Mouse (Mus musculus): Measurements from ENCODE around the gene Nt5m. TPM values are rescaled to one million over a fixed set of nuclear protein-coding genes. Genes with fewer than 3 reads are reported as not detected.

Gene Nt5m
- total and polyA plus RNA-seq, 3 experiments: 26.6 to 29.1 TPM; not detected in 1

- DNase-seq (ENCODE audit: low read depth, low spot score): peak; percentile 33
- TF ChIP-seq RAD21 (IDR thresholded peaks at IDR 0.05; ENCODE audit: low read depth, low read length) (no peak), TCF12 (IDR thresholded peaks at IDR 0.05; ENCODE audit: low read depth, low read length) (no peak)
- Histone ChIP-seq H3K9ac (ENCODE audit: control insufficient read depth, low read depth, low read length, poor library complexity, severe bottlenecking) (no peak overlapping the region), H3K27ac (ENCODE audit: control insufficient read depth, low read depth, low read length) (no peak overlapping the region), H3K4me3 (ENCODE audit: control insufficient read depth in 1 of 2, insufficient read depth in 1 of 2, low read depth in 2 of 2, low read length in 2 of 2) (no peak overlapping the region), H3K27me3 (ENCODE audit: control insufficient read depth in 1 of 2, insufficient read depth in 2 of 2, low read length in 2 of 2) (no peaks in the 10 kb centered on the region), H3K36me3 (ENCODE audit: control insufficient read depth in 1 of 2, insufficient read depth in 2 of 2, low read length in 2 of 2) (peaks cover 0 to 2% of the 10 kb centered on the region in 2 experiments; a peak in 1 of 4 replicates), H3K4me1 (ENCODE audit: control insufficient read depth in 1 of 2, insufficient read depth in 2 of 2, low read length in 2 of 2) (peaks cover 0 to 18% of the 10 kb centered on the region in 2 experiments; a peak in 2 of 4 replicates), H3K79me2 (ENCODE audit: control insufficient read depth, insufficient read depth, low read length, poor library complexity) (no peaks in the 10 kb centered on the region), H3K9me3 (replicated peaks; ENCODE audit: insufficient read depth, low read length) (no peaks in the 10 kb centered on the region)
Observed at GRCm38 (mm10) chr11:59893153-59893788, 54.0 kb downstream of the Nt5m start.

- Histone ChIP-seq H3K9ac (ENCODE audit: control insufficient read depth, low read depth, low read length, poor library complexity, severe bottlenecking) (no peak overlapping the region), H3K79me2 (ENCODE audit: control insufficient read depth, insufficient read depth, low read length, poor library complexity) (no peaks in the 10 kb centered on the region), H3K4me1 (ENCODE audit: control insufficient read depth in 1 of 2, insufficient read depth in 2 of 2, low read length in 2 of 2) (peaks cover 0 to 18% of the 10 kb centered on the region in 2 experiments; a peak in 2 of 4 replicates), H3K4me3 (ENCODE audit: control insufficient read depth in 1 of 2, insufficient read depth in 1 of 2, low read depth in 2 of 2, low read length in 2 of 2) (no peak overlapping the region), H3K27ac (ENCODE audit: control insufficient read depth, low read depth, low read length) (no peak overlapping the region), H3K27me3 (ENCODE audit: control insufficient read depth in 1 of 2, insufficient read depth in 2 of 2, low read length in 2 of 2) (no peaks in the 10 kb centered on the region), H3K9me3 (replicated peaks; ENCODE audit: insufficient read depth, low read length) (no peaks in the 10 kb centered on the region), H3K36me3 (ENCODE audit: control insufficient read depth in 1 of 2, insufficient read depth in 2 of 2, low read length in 2 of 2) (peaks cover 0 to 2% of the 10 kb centered on the region in 2 experiments; a peak in 1 of 4 replicates)
- no peak for DNase-seq (ENCODE audit: low read depth, low spot score)
- TF ChIP-seq EP300 (IDR thresholded peaks at IDR 0.05; ENCODE audit: low read depth in 1 of 2, low read length in 2 of 2): 0 out of 4 replicates have a peak, but pooled peaks of 1 of the 2 experiments have one; percentile 15
- no peak for TF ChIP-seq POLR2AphosphoS5 (IDR thresholded peaks at IDR 0.05; ENCODE audit: borderline replicate concordance, low read depth, low read length)
- TF ChIP-seq ETS1 (IDR thresholded peaks at IDR 0.05; ENCODE audit: low read depth, low read length): no peak
- no peak for TF ChIP-seq POLR2AphosphoS2 (IDR thresholded peaks at IDR 0.05; ENCODE audit: low read length)
- TF ChIP-seq ZMIZ1 (IDR thresholded peaks at IDR 0.05; ENCODE audit: low read depth, low read length): no peak
- 0 out of 2 replicates have a peak, but pooled peaks have one; percentile 37 for TF ChIP-seq BHLHE40 (IDR thresholded peaks at IDR 0.05; ENCODE audit: borderline replicate concordance, low read depth, low read length)
- TF ChIP-seq KAT2A (conservative IDR thresholded peaks at IDR 0.05; ENCODE audit: low read depth, low read length): no peak
- TF ChIP-seq TBP (IDR thresholded peaks at IDR 0.05; ENCODE audit: low read depth, low read length): no peak
- peak; percentile 56; the same call in 1 of the 2 replicates for TF ChIP-seq SIN3A (IDR thresholded peaks at IDR 0.05; ENCODE audit: low read length)
- TF ChIP-seq SMC3 (IDR thresholded peaks at IDR 0.05; ENCODE audit: low read depth, low read length): no peak
- peak; percentile 51; the same call in 1 of the 2 replicates for TF ChIP-seq MXI1 (IDR thresholded peaks at IDR 0.05; ENCODE audit: low read depth, low read length)
- TF ChIP-seq MAZ (IDR thresholded peaks at IDR 0.05; ENCODE audit: low read depth, low read length): no peak
- no peak for TF ChIP-seq ZC3H11A (IDR thresholded peaks at IDR 0.05; ENCODE audit: low read depth, low read length)
- TF ChIP-seq TAL1 (IDR thresholded peaks at IDR 0.05; ENCODE audit: low read length): no peak
- TF ChIP-seq ZKSCAN1 (IDR thresholded peaks at IDR 0.05; ENCODE audit: low read depth, low read length): no peak
- no peak for TF ChIP-seq MYB (IDR thresholded peaks at IDR 0.05; ENCODE audit: low read depth, low read length)
- TF ChIP-seq RAD21 (IDR thresholded peaks at IDR 0.05; ENCODE audit: low read depth, low read length): no peak
- no peak for TF ChIP-seq CHD2 (IDR thresholded peaks at IDR 0.05; ENCODE audit: low read length)
- TF ChIP-seq MAFK (IDR thresholded peaks at IDR 0.05; ENCODE audit: borderline replicate concordance, low read depth, low read length): no peak
- TF ChIP-seq CHD1 (IDR thresholded peaks at IDR 0.05; ENCODE audit: low read depth, low read length): no peak
- no peak for TF ChIP-seq MYC (IDR thresholded peaks at IDR 0.05; ENCODE audit: low read depth, low read length)
- peak; percentile 31; the same call in 1 of the 2 replicates for TF ChIP-seq GATA1 (IDR thresholded peaks at IDR 0.05; ENCODE audit: low read depth, low read length)
- TF ChIP-seq E2F4 (IDR thresholded peaks at IDR 0.05; ENCODE audit: borderline replicate concordance, low read depth, low read length): no peak
- no peak for TF ChIP-seq MEF2A (IDR thresholded peaks at IDR 0.05; ENCODE audit: extremely low read depth, insufficient replicate concordance, low read depth, low read length, poor library complexity, severe bottlenecking)
- no peak for TF ChIP-seq TCF12 (IDR thresholded peaks at IDR 0.05; ENCODE audit: low read depth, low read length)
- TF ChIP-seq USF1 (IDR thresholded peaks at IDR 0.05; ENCODE audit: low read depth, low read length): peak; percentile 86
- no peak for TF ChIP-seq RCOR1 (IDR thresholded peaks at IDR 0.05; ENCODE audit: low read depth, low read length)
- TF ChIP-seq USF2 (IDR thresholded peaks at IDR 0.05; ENCODE audit: borderline replicate concordance in 1 of 2, insufficient read depth in 1 of 2, low read depth in 1 of 2, low read length in 2 of 2): peak in 1 of 2 experiments; percentile 49; a peak in 1 of 4 replicates
- TF ChIP-seq NRF1 (IDR thresholded peaks at IDR 0.05; ENCODE audit: insufficient read depth, low read depth, low read length, poor library complexity, severe bottlenecking): no peak
- no peak for TF ChIP-seq CTCF (IDR thresholded peaks at IDR 0.05 in 2 of 3, conservative IDR thresholded peaks at IDR 0.05 in 1 of 3; ENCODE audit: control insufficient read depth in 1 of 3, insufficient read depth in 1 of 3, low read depth in 2 of 3, low read length in 3 of 3, poor library complexity in 1 of 3, severe bottlenecking in 1 of 3)
Observed at GRCm38 (mm10) chr11:59894916-59895315, 55.7 kb downstream of the Nt5m start.

Measured in MEL (cell line).